Mouse (Mus musculus) hematopoietic stem cell, adult 5-6 weeks (primary cell): ENCODE measurements around the gene Tex264. TPM values are rescaled to one million over a fixed set of nuclear protein-coding genes. Genes with fewer than 3 reads are reported as not detected.

Experiments
- ATAC-seq, 2 experiments: fragments of 125-278 bp in 1 of 2; replicated peaks in 1 of 2; 2 replicates each; pipeline ENCODE4 v1.8.0; 2016 to 2017; ENCODE audit warnings: inconsistent platforms in 2 of 2, mild to moderate bottlenecking in 2 of 2, moderate number of reproducible peaks in 2 of 2, low read depth in 1 of 2, moderate TSS enrichment in 1 of 2; ENCODE audit not compliant: low FRiP score in 2 of 2, poor library complexity in 2 of 2, severe bottlenecking in 2 of 2, insufficient read depth in 1 of 2, low TSS enrichment in 1 of 2
- total RNA-seq: library from RNA; stranded (forward); fragments of 172-1452, 232-1000 nt; gene quantifications from 2 replicates; pipeline ENCODE4 v1.2.3, GENCODE M21; 2017

Tex264 gene
- total RNA-seq, 1 experiment from 2014 or later = 13.9 TPM

GRCm38 (mm10) chr9:106675965-106676364 is 9.8 kb downstream of the Tex264 start:
- ATAC-seq = no peak

- peak; percentile 87 to 90 for ATAC-seq
Measured at GRCm38 (mm10) chr9:106675480-106675879, 10.2 kb downstream of the Tex264 start.

GRCm38 (mm10) chr9:106673860-106674259 is 11.9 kb downstream of the Tex264 start:
- no peak for ATAC-seq

GRCm38 (mm10) chr9:106664856-106665255 is 20.9 kb downstream of the Tex264 start:
- ATAC-seq = no peak

GRCm38 (mm10) chr9:106664433-106664832 is 21.3 kb downstream of the Tex264 start:
- ATAC-seq = no peak

GRCm38 (mm10) chr9:106663200-106663599 is 22.5 kb downstream of the Tex264 start:
- ATAC-seq = no peak

GRCm38 (mm10) chr9:106659935-106660334 is 25.8 kb downstream of the Tex264 start:
- no peak for ATAC-seq

- ATAC-seq = no peak
Measured at GRCm38 (mm10) chr9:106659441-106659840, 26.3 kb downstream of the Tex264 start.

GRCm38 (mm10) chr9:106657592-106657991 is 28.1 kb downstream of the Tex264 start:
- no peak for ATAC-seq

GRCm38 (mm10) chr9:106656820-106657219 is 28.9 kb downstream of the Tex264 start:
- no peak for ATAC-seq

- peak; percentile 22 to 76 for ATAC-seq
Measured at GRCm38 (mm10) chr9:106655884-106656720, 29.6 kb downstream of the Tex264 start, which contains the start of gene Grm2. TSS of gene Grm2 (minus strand) at chr9:106656082.

- no peak for ATAC-seq
Measured at GRCm38 (mm10) chr9:106652720-106653119, 33.0 kb downstream of the Tex264 start.

- ATAC-seq = no peak
Measured at GRCm38 (mm10) chr9:106647226-106647625, 38.5 kb downstream of the Tex264 start.

- ATAC-seq = no peak
Measured at GRCm38 (mm10) chr9:106645684-106646271, 39.9 kb downstream of the Tex264 start.

- no peak for ATAC-seq
Measured at GRCm38 (mm10) chr9:106643787-106644186, 41.9 kb downstream of the Tex264 start.

- ATAC-seq = peak; percentile 81 to 85
Measured at GRCm38 (mm10) chr9:106643128-106643527, 42.6 kb downstream of the Tex264 start.

GRCm38 (mm10) chr9:106641346-106641745 is 44.4 kb downstream of the Tex264 start:
- no peak for ATAC-seq

- ATAC-seq = no peak
Measured at GRCm38 (mm10) chr9:106638154-106638553, 47.6 kb downstream of the Tex264 start.

- no peak for ATAC-seq
Measured at GRCm38 (mm10) chr9:106632185-106632584, 53.5 kb downstream of the Tex264 start.
